Comparison of ENCODE assay signal across 9 mouse cellular contexts in the genomic region with DNA sequence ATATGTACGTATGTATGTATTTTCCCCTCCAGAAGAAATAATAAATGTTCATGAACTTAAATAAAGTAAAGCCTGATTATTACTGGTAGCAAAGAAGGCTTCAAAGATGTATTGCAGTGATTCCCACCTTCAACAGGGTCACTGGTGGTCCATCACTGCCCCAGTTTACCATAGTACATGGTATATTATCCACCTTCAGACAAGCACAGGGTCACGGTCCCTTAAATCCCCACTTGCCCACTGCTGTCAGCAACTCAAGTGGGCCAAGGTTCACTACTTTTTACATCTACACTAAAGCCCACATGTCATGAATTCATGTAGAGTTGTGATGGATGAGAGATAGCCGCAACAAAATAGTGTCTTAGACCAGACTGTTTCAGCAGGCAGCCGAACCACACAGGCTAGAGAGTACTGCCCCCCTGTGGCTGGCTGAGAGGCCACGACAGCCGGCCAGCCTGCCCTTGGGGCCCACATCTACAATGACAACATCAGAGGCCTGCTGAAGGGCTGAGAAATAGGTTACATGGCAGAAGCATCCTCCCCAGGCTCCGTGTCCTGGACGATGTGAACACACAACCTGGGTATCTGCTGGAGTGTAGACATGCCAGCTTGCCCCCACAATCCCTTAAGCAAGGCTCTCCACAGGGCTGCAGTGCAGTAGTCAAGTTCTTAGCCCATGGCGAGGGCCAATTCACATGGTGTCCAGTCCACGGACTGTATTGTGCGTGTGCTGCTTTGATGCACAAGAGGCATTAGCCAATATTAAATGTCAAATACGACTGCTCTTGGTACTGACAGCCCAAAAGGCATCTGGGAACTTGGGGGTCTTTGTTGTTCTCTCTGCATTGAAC. TPM values are rescaled to one million over a fixed set of nuclear protein-coding genes. Genes with fewer than 3 reads are reported as not detected.
A peak's percentile ranks its signal among the peaks of the same experiment; 100 is the strongest.
DNase-seq lines count a peak whose midpoint lies in the region; ATAC-seq and TF ChIP-seq lines count a peak whose summit lies in the region.
"Had no signal": no experiment of that assay in that cellular context is flagged by ENCODE, and none has a peak within 500 bp of the region (broad histone marks: within the 10 kb centered on the region; RNA-seq: fewer than 3 reads in every experiment).

No protein-coding gene starts in this region.

- H3K27me3 ChIP-seq in Patski = no peaks in the 10 kb centered on the region
- H3K27me3 ChIP-seq in hindbrain, embryonic 12.5 days = no peaks in the 10 kb centered on the region

- POLR2A ChIA-PET in Patski (lab: Charles Lee) = interaction anchor here (0.7 kb wide), 1 partner anchor 747 kb away, joined by 3 read pairs; no protein-coding TSS in a partner anchor

- CTCF ChIA-PET in Patski (lab: Charles Lee) = interaction anchor here (0.9 to 2.3 kb wide), 3 partner anchors 9 to 178 kb away, joined by 3 to 6 read pairs (median 3); no protein-coding TSS in a partner anchor

- no peak overlapping the region for H3K4me2 ChIP-seq in hindbrain, embryonic 12.5 days (replicated peaks)

- H3K4me1 ChIP-seq in hindbrain, embryonic 12.5 days = no peaks in the 10 kb centered on the region

- DNase-seq in Patski (ENCODE audit: low read depth, low spot score) = no peak
- DNase-seq in cerebellum, postnatal 14 days = peak; percentile 72 to 82
- DNase-seq in gastrocnemius, adult 18-20 months (ENCODE audit: low spot score) = peak; percentile 58
- DNase-seq in layer of hippocampus, adult 9-11 months = peak; percentile 58
- DNase-seq in lung, postnatal 25 days (ENCODE audit: low spot score) = peak; percentile 81
- DNase-seq in right cerebral cortex, adult 18-20 months = peak; percentile 70
- no peak for DNase-seq in thymus, postnatal 25 days

- H3K9me3 ChIP-seq in hindbrain, embryonic 12.5 days (replicated peaks) = no peaks in the 10 kb centered on the region

- H3K36me3 ChIP-seq in hindbrain, embryonic 12.5 days = no peaks in the 10 kb centered on the region

- TF ChIP-seq CTCF in Patski (IDR thresholded peaks at IDR 0.05) = peak; percentile 95

- in situ Hi-C loops in Patski (cut with MboI; ENCODE audit: low pct_unique_long_range_greater_than_20kb) = loop anchor here (25.0 kb wide), 1 partner anchor 136 kb away; no protein-coding TSS in a partner anchor

- no peak overlapping the region for H3K9ac ChIP-seq in hindbrain, embryonic 12.5 days

- 52% methylated on average over 12 of the region's 12 CpGs for WGBS in hindbrain, embryonic 12.5 days

- no peak overlapping the region for H3K4me3 ChIP-seq in hindbrain, embryonic 12.5 days
- H3K4me3 ChIP-seq: erythroblast, embryonic 14.5 days had no signal

- peak; percentile 48 for ATAC-seq in Patski
- ATAC-seq in hindbrain, embryonic 12.5 days (ENCODE audit: low FRiP score) = peak; percentile 68

- no peak overlapping the region for H3K27ac ChIP-seq in hindbrain, embryonic 12.5 days

RNA-seq across cellular contexts. Expression of gene Tjp1, which starts 29.6 kb away (rescaled TPM):
- polyA plus RNA-seq in Patski (2021) = 67.3 TPM
- 10 to 100 TPM; 14.9 to 16.6 TPM for total RNA-seq in gastrocnemius, adult 18-20 months (2021)
- 36.3 and 36.7 TPM in 2 replicates for polyA plus RNA-seq in hindbrain, embryonic 12.5 days (2016; fragmentation: Nextera tagmentation; extraction: Ambion mirVana)

Comparison
In these comparisons a context has a peak if more than half of its experiments do, and no peak if none do; other contexts are left out.
1. DNase-seq: peak in cerebellum, postnatal 14 days (2 of 2), gastrocnemius, adult 18-20 months (single experiment), layer of hippocampus, adult 9-11 months (single experiment), lung, postnatal 25 days (single experiment) and right cerebral cortex, adult 18-20 months (single experiment); none in Patski (single experiment) and thymus, postnatal 25 days (single experiment).